12 mouse cellular contexts compared by ENCODE assay signal in the genomic region with DNA sequence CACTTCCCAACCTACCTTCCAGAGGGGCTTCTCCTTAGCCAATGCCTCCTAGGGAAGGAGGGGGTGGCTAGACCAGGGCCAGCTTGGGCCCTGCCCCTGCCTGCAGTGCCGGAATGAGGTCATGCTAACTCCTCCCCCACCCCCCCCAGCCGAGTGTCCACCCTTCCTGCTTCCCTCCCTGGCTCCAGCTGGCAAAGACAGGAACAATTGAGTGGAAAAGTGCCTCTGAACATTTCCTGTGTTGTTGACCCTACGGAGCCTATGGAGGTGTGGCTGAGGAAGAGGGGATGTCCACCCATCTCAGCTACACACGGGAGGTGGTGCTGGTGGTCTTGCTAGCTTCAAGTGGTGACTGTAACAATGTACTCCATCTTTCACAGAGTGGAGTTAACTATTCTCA. TPM values are rescaled to one million over a fixed set of nuclear protein-coding genes. Genes with fewer than 3 reads are reported as not detected.
DNase-seq lines count a peak whose midpoint lies in the region; ATAC-seq and TF ChIP-seq lines count a peak whose summit lies in the region.
"Had no signal": no experiment of that assay in that cellular context is flagged by ENCODE, and none has a peak within 500 bp of the region (broad histone marks: within the 10 kb centered on the region; RNA-seq: fewer than 3 reads in every experiment).

No protein-coding gene starts in this region.

- no peak for ATAC-seq in hindbrain, embryonic 13.5 days (ENCODE audit: low FRiP score)
- no peak for ATAC-seq in hindbrain, postnatal 0 days
- peak; percentile 71 for ATAC-seq in lung, embryonic 15.5 days (ENCODE audit: borderline replicate concordance, extremely low read depth, low FRiP score, low TSS enrichment)
- ATAC-seq in forebrain, embryonic 15.5 days (replicated peaks): no peak

- intact Hi-C loops in heart, adult 2 months (cut with DNase I): no loop called here

- no peak overlapping the region for H3K9ac ChIP-seq in hindbrain, embryonic 13.5 days
- H3K9ac ChIP-seq in hindbrain, postnatal 0 days (replicated peaks; ENCODE audit: low read length): no peak overlapping the region
- no peak overlapping the region for H3K9ac ChIP-seq in heart, adult 2 months (ENCODE audit: low read depth, low read length)
- no peak overlapping the region for H3K9ac ChIP-seq in lung, embryonic 15.5 days
- no peak overlapping the region for H3K9ac ChIP-seq in forebrain, embryonic 15.5 days (replicated peaks)
- H3K9ac ChIP-seq: limb, embryonic 15.5 days had no signal

- H3K36me3 ChIP-seq in hindbrain, embryonic 13.5 days: no peaks in the 10 kb centered on the region
- H3K36me3 ChIP-seq in hindbrain, postnatal 0 days (ENCODE audit: insufficient read depth, low read length): no peaks in the 10 kb centered on the region
- H3K36me3 ChIP-seq in heart, adult 2 months (ENCODE audit: control insufficient read depth, insufficient read depth, low read length): no peaks in the 10 kb centered on the region
- no peaks in the 10 kb centered on the region for H3K36me3 ChIP-seq in lung, embryonic 15.5 days
- H3K36me3 ChIP-seq in forebrain, embryonic 15.5 days: no peaks in the 10 kb centered on the region
- H3K36me3 ChIP-seq: limb, embryonic 15.5 days had no signal

- no peaks in the 10 kb centered on the region for H3K9me3 ChIP-seq in hindbrain, embryonic 13.5 days
- H3K9me3 ChIP-seq in hindbrain, postnatal 0 days (ENCODE audit: low read length): no peaks in the 10 kb centered on the region
- H3K9me3 ChIP-seq in lung, embryonic 15.5 days: no peaks in the 10 kb centered on the region
- H3K9me3 ChIP-seq in forebrain, embryonic 15.5 days: no peaks in the 10 kb centered on the region
- H3K9me3 ChIP-seq: limb, embryonic 15.5 days had no signal

- WGBS in hindbrain, embryonic 13.5 days: 43% methylated on average over 4 of the region's 4 CpGs
- 42% methylated on average over 4 of the region's 4 CpGs for WGBS in hindbrain, postnatal 0 days
- WGBS in heart, adult 2 months: 14% methylated on average over 4 of the region's 4 CpGs
- WGBS in lung, embryonic 15.5 days: 8% methylated on average over 4 of the region's 4 CpGs
- WGBS in forebrain, embryonic 15.5 days: 55% methylated on average over 4 of the region's 4 CpGs

- TF ChIP-seq EP300 in heart, adult 2 months (IDR thresholded peaks at IDR 0.05; ENCODE audit: insufficient read depth, low read depth, low read length): no peak

- no peak overlapping the region for H3K4me2 ChIP-seq in hindbrain, embryonic 13.5 days
- no peak overlapping the region for H3K4me2 ChIP-seq in hindbrain, postnatal 0 days (ENCODE audit: low read depth, low read length)
- H3K4me2 ChIP-seq in lung, embryonic 15.5 days: no peak overlapping the region
- H3K4me2 ChIP-seq in forebrain, embryonic 15.5 days (replicated peaks): no peak overlapping the region
- H3K4me2 ChIP-seq: limb, embryonic 15.5 days had no signal

- H3K4me3 ChIP-seq in hindbrain, embryonic 13.5 days: no peak overlapping the region
- no peak overlapping the region for H3K4me3 ChIP-seq in hindbrain, postnatal 0 days (ENCODE audit: low read length)
- no peak overlapping the region for H3K4me3 ChIP-seq in heart, adult 2 months
- no peak overlapping the region for H3K4me3 ChIP-seq in lung, embryonic 15.5 days
- no peak overlapping the region for H3K4me3 ChIP-seq in forebrain, embryonic 15.5 days
- H3K4me3 ChIP-seq: erythroblast, embryonic 14.5 days; limb, embryonic 15.5 days had no signal

- 0 out of 2 replicates have a peak overlapping the region, but pooled peaks have one; percentile 30 for H3K27ac ChIP-seq in hindbrain, embryonic 13.5 days
- H3K27ac ChIP-seq in hindbrain, postnatal 0 days: no peak overlapping the region
- peak overlapping the region; percentile 64 for H3K27ac ChIP-seq in heart, adult 2 months
- no peak overlapping the region for H3K27ac ChIP-seq in lung, embryonic 15.5 days
- H3K27ac ChIP-seq in forebrain, embryonic 15.5 days (replicated peaks): no peak overlapping the region
- H3K27ac ChIP-seq: limb, embryonic 15.5 days had no signal

- H3K4me1 ChIP-seq in hindbrain, embryonic 13.5 days (replicated peaks): peaks cover 67% of the 10 kb centered on the region
- 0 out of 2 replicates have a peak, but pooled peaks cover 10% of the 10 kb centered on the region for H3K4me1 ChIP-seq in hindbrain, postnatal 0 days (ENCODE audit: insufficient read depth, low read length)
- peaks cover 4% of the 10 kb centered on the region for H3K4me1 ChIP-seq in heart, adult 2 months (ENCODE audit: control insufficient read depth, insufficient read depth, low read length)
- H3K4me1 ChIP-seq in lung, embryonic 15.5 days: peaks cover 19% of the 10 kb centered on the region
- peaks cover 28% of the 10 kb centered on the region for H3K4me1 ChIP-seq in forebrain, embryonic 15.5 days

- no peaks in the 10 kb centered on the region for H3K27me3 ChIP-seq in hindbrain, embryonic 13.5 days
- H3K27me3 ChIP-seq in hindbrain, postnatal 0 days (ENCODE audit: insufficient read depth, low read length): no peaks in the 10 kb centered on the region
- no peaks in the 10 kb centered on the region for H3K27me3 ChIP-seq in heart, adult 2 months (ENCODE audit: control insufficient read depth, insufficient read depth, low read length)
- 0 out of 2 replicates have a peak, but pooled peaks cover 4% of the 10 kb centered on the region for H3K27me3 ChIP-seq in lung, embryonic 15.5 days
- peaks cover 11% of the 10 kb centered on the region for H3K27me3 ChIP-seq in forebrain, embryonic 15.5 days
- H3K27me3 ChIP-seq: limb, embryonic 15.5 days had no signal

- no peaks in the 10 kb centered on the region for H3K79me2 ChIP-seq in heart, adult 2 months (replicated peaks; ENCODE audit: control insufficient read depth, insufficient read depth, low read length)

- DNase-seq in hindbrain, postnatal 0 days (ENCODE audit: low spot score): no peak
- peak; percentile 29 for DNase-seq in ZHBTc4 (ENCODE audit: low read depth, low spot score)
- peak in 1 of 2 experiments; percentile 60 for DNase-seq in heart, adult 2 months
- DNase-seq in spleen, postnatal 36 days (ENCODE audit: low spot score in 2 of 2): no peak
- DNase-seq in thymus, postnatal 36 days: no peak
- DNase-seq: cerebellum, adult 8-10 months; spleen, adult 18-20 months had no signal

- no peak for TF ChIP-seq CTCF in hindbrain, postnatal 0 days (IDR thresholded peaks at IDR 0.05; ENCODE audit: low read depth)
- no peak; the same call in 1 of the 2 replicates for TF ChIP-seq CTCF in heart, adult 2 months (IDR thresholded peaks at IDR 0.05)

- no peak for TF ChIP-seq POLR2A in heart, adult 2 months (IDR thresholded peaks at IDR 0.05; ENCODE audit: insufficient read depth, low read depth, low read length)

RNA-seq across cellular contexts. Expression of a gene that starts 37.5 kb away (rescaled TPM):
- 20.4 and 20.7 TPM in 2 replicates for polyA plus RNA-seq in hindbrain, embryonic 13.5 days (2015; fragmentation: Nextera tagmentation; extraction: Ambion mirVana)
- total RNA-seq in hindbrain, postnatal 0 days (2014; rRNA removed): 41.0 and 44.1 TPM in 2 replicates
- 9.7 TPM in 2 replicates for polyA plus RNA-seq in hindbrain, postnatal 0 days (2015; fragmentation: Nextera tagmentation; extraction: Ambion mirVana)
- total RNA-seq in heart, adult 2 months (2021): 10 to 100 TPM; 51.0 to 67.5 TPM
- polyA plus RNA-seq in heart, adult 2 months (2012; rRNA removed): 55.2 and 81.4 TPM in 2 replicates
- polyA plus RNA-seq in lung, embryonic 15.5 days (2015; fragmentation: Nextera tagmentation; extraction: Ambion mirVana): 6.9 and 7.6 TPM in 2 replicates
- 10.6 and 12.8 TPM in 2 replicates for polyA plus RNA-seq in forebrain, embryonic 15.5 days (2015; fragmentation: Nextera tagmentation; extraction: Ambion mirVana)

Comparison
In these comparisons a context has a peak if more than half of its experiments do, and no peak if none do; other contexts are left out.
1. H3K27ac ChIP-seq: peak in hindbrain, embryonic 13.5 days (single experiment) and heart, adult 2 months (single experiment); none in hindbrain, postnatal 0 days (single experiment), lung, embryonic 15.5 days (single experiment) and forebrain, embryonic 15.5 days (single experiment).